Mouse (Mus musculus) embryonic facial prominence, embryonic 13.5 days (tissue): ENCODE measurements around the gene Arsa. TPM values are rescaled to one million over a fixed set of nuclear protein-coding genes. Genes with fewer than 3 reads are reported as not detected.
A peak's percentile ranks its signal among the peaks of the same experiment; 100 is the strongest.
"Not testable (repeated sequence)": the region's sequence is repeated elsewhere in the genome, so short reads cannot be mapped to it uniquely, and the experiment has no call there.

ENCODE experiments used
- ATAC-seq: fragments of 200-750 bp; cut with Nextera tagmentation; 2 replicates; pipeline ENCODE4 v1.8.0; 2017; ENCODE audit warnings: low read depth; ENCODE audit not compliant: insufficient number of reproducible peaks, insufficient read depth, low FRiP score, low TSS enrichment
- H3K27ac ChIP-seq: fragments of 300-500 bp; sonication (generic); 2 replicates; pipeline ENCODE4 v1.5.1; 2015; ENCODE audit warnings: moderate library complexity, mild to moderate bottlenecking, inconsistent platforms
- H3K27me3 ChIP-seq: fragments of 300-500 bp; sonication (generic); 2 replicates; pipeline ENCODE4 v1.6.1; 2015; ENCODE audit warnings: mild to moderate bottlenecking, inconsistent platforms
- H3K36me3 ChIP-seq: fragments of 300-500 bp; sonication (generic); 2 replicates; pipeline ENCODE4 v1.6.1; 2015; ENCODE audit warnings: mild to moderate bottlenecking, inconsistent platforms
- H3K4me1 ChIP-seq: fragments of 300-500 bp; sonication (generic); 2 replicates; pipeline ENCODE4 v1.6.1; 2015; ENCODE audit warnings: inconsistent platforms
- H3K4me2 ChIP-seq: fragments of 300-500 bp; sonication (generic); 2 replicates; pipeline ENCODE4 v1.6.1; 2015; ENCODE audit warnings: moderate library complexity, mild to moderate bottlenecking, inconsistent platforms
- H3K4me3 ChIP-seq: fragments of 300-500 bp; sonication (generic); 2 replicates; pipeline ENCODE4 v1.5.1; 2015; ENCODE audit warnings: mild to moderate bottlenecking, inconsistent platforms
- H3K9ac ChIP-seq: fragments of 300-500 bp; sonication (generic); 2 replicates; pipeline ENCODE4 v1.6.1; 2015; ENCODE audit warnings: mild to moderate bottlenecking, inconsistent platforms
- H3K9me3 ChIP-seq: fragments of 300-500 bp; sonication (generic); 2 replicates; pipeline ENCODE4 v1.6.1; 2016; ENCODE audit warnings: inconsistent platforms
- WGBS: fragments of 180-500 bp; shearing (Covaris S2); methylation state at CpG from one replicate; pipeline ENCODE4 v1.1.7; 2015; ENCODE audit warnings: mixed read lengths; 5-methylcytosine and 5-hydroxymethylcytosine counted together
- polyA plus RNA-seq: library from polyadenylated mRNA; unstranded; fragments of >200 nt; fragmentation: Nextera tagmentation; extraction: Ambion mirVana; gene quantifications from 2 replicates; pipeline ENCODE4 v1.2.1, GENCODE M21; 2015

The Arsa gene
- polyA plus RNA-seq, 1 experiment from 2014 or later = 20.8 TPM

DNA sequence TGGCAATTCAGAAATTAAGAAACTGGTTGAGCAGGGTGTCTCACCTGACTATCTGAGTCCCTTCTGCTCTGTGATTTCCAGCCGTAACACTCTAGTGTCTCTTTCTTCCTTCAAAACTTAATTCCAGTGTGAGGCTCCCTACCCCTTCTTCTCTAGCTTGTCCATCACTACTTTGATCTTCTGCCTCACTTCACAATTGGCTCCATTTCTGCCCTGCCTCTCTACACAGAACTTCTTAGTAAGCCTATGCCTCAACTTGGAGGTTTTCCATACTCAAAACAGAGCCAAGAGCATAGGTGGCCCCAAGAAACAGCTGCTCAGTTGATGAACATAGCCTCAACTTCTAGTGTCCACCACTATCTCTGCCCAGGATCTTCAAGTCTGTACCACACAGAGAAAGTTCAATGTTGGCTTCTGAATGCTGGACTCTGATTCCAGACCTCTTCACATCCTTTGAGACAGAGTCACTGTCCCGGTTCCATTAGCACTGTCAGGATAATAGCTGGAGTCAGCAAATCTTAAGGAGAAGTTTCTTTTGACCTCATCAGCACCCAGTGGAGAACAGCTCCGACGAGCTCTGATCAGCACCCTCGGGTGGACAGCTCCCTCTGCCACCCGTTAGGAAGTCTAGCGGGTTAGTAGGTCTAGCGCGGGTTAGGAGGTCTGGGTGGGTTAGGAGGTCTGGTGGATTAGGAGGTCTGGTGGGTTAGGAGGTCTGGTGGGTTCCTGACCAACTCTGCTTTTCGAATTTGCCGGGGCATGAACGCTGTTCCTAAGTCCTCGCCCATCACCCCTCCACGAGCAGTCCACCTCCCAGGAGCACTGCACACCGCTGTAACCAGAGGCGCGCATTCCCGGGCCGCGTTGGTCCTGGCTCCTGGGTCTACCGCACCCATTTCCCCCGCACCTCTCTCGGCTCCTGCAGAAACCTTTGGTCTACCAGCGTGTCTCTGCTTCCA lies 24.0 kb downstream of the Arsa start:
- Histone ChIP-seq H3K9ac (no peak overlapping the region), H3K36me3 (no peaks in the 10 kb centered on the region), H3K4me2 (peak overlapping the region; percentile 95), H3K27ac (no peak overlapping the region), H3K27me3 (peaks cover 31% of the 10 kb centered on the region), H3K4me3 (peak overlapping the region; percentile 52), H3K4me1 (peaks cover 13% of the 10 kb centered on the region), H3K9me3 (no peaks in the 10 kb centered on the region)
- 0 out of 2 replicates have a peak, but pooled peaks have one; percentile 33 for ATAC-seq
- 5% methylated on average over 24 of the region's 24 CpGs for WGBS

GRCm38 (mm10) chr15:89442486-89443070 lies 34.6 kb downstream of the Arsa start:
- Histone ChIP-seq H3K27me3 (no peaks in the 10 kb centered on the region), H3K4me3 (no peak overlapping the region), H3K4me2 (no peak overlapping the region), H3K4me1 (no peaks in the 10 kb centered on the region), H3K27ac (no peak overlapping the region), H3K9ac (no peak overlapping the region), H3K9me3 (no peaks in the 10 kb centered on the region), H3K36me3 (no peaks in the 10 kb centered on the region)
- 40% methylated on average over 8 of the region's 8 CpGs for WGBS
- no peak for ATAC-seq

GRCm38 (mm10) chr15:89435878-89436277 lies 41.3 kb downstream of the Arsa start:
- Histone ChIP-seq H3K4me1 (no peaks in the 10 kb centered on the region), H3K4me2 (no peak overlapping the region), H3K9me3 (no peaks in the 10 kb centered on the region), H3K27ac (no peak overlapping the region), H3K36me3 (no peaks in the 10 kb centered on the region), H3K4me3 (no peak overlapping the region), H3K27me3 (no peaks in the 10 kb centered on the region), H3K9ac (no peak overlapping the region)
- 88% methylated on average over 5 of the region's 5 CpGs for WGBS
- no peak for ATAC-seq

- H3K27ac ChIP-seq = no peak overlapping the region
- no peak for ATAC-seq
- no peaks in the 10 kb centered on the region for H3K36me3 ChIP-seq
- no peak overlapping the region for H3K9ac ChIP-seq
- 57% methylated on average over 3 of the region's 3 CpGs for WGBS
- no peak overlapping the region for H3K4me2 ChIP-seq
- no peaks in the 10 kb centered on the region for H3K4me1 ChIP-seq
- H3K27me3 ChIP-seq = no peaks in the 10 kb centered on the region
- H3K9me3 ChIP-seq = no peaks in the 10 kb centered on the region
- H3K4me3 ChIP-seq = no peak overlapping the region
Observed at GRCm38 (mm10) chr15:89434136-89434535, 43.1 kb downstream of the Arsa start.

DNA sequence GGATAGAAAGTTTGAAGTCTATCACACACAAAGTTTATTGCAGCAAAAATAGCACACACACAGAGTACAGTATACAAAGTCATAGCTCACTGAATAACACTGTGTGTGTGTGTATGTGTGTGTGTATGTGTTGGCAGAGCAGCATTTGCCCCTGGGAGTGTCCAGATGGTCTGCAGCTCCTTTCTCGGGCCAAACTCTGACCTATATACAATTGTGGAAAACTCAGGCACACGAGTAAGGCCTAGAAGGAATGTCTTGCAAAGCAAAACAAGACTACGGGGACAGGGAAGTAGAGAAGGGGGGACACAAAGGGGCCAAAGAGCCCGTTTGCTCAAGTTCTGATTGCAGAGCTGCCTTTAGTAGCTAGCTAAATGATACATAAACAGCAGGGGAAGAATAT lies 44.3 kb downstream of the Arsa start:
- H3K27me3 ChIP-seq = no peaks in the 10 kb centered on the region
- H3K27ac ChIP-seq = no peak overlapping the region
- peaks cover 1% of the 10 kb centered on the region; the same call in 1 of the 2 replicates for H3K36me3 ChIP-seq
- no peaks in the 10 kb centered on the region for H3K9me3 ChIP-seq
- no peak overlapping the region for H3K4me2 ChIP-seq
- H3K4me3 ChIP-seq = no peak overlapping the region
- ATAC-seq = no peak
- no peak overlapping the region for H3K9ac ChIP-seq
- 70% methylated on average over 4 of the region's 4 CpGs for WGBS
- H3K4me1 ChIP-seq = peaks cover 9% of the 10 kb centered on the region

- Histone ChIP-seq H3K9ac (no peak overlapping the region), H3K9me3 (no peaks in the 10 kb centered on the region), H3K27ac (no peak overlapping the region), H3K4me3 (no peak overlapping the region), H3K36me3 (peaks cover 12% of the 10 kb centered on the region), H3K4me2 (no peak overlapping the region), H3K4me1 (peaks cover 9% of the 10 kb centered on the region), H3K27me3 (no peaks in the 10 kb centered on the region)
- no peak for ATAC-seq
- 92% methylated on average over 6 of the region's 6 CpGs for WGBS
Observed at GRCm38 (mm10) chr15:89431806-89432205, 45.4 kb downstream of the Arsa start.

DNA sequence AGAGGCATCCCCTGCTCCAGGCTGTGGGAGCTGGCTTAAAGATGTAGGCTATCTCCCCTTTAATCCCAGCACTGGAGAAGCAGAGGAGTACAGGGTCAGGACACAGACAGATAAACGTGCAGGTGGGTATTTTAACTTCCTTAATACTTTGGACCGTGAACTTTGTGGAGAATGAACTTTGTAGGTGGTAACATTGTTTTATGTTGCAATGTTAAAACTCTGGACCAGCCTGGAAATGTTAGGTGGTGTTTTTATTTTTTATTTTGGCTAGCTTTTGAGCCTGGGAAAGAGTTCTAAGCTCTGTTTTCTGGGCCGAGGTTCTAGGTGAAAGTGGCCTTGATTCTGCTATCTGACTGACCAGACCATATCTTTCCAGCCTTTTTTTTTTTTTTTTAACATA lies 46.0 kb downstream of the Arsa start:
- no peak overlapping the region for H3K4me2 ChIP-seq
- no peaks in the 10 kb centered on the region for H3K27me3 ChIP-seq
- WGBS = 87% methylated on average over 3 of the region's 3 CpGs
- H3K9me3 ChIP-seq = no peaks in the 10 kb centered on the region
- H3K36me3 ChIP-seq = peaks cover 18% of the 10 kb centered on the region
- peaks cover 9% of the 10 kb centered on the region for H3K4me1 ChIP-seq
- no peak overlapping the region for H3K9ac ChIP-seq
- no peak for ATAC-seq
- H3K4me3 ChIP-seq = no peak overlapping the region
- no peak overlapping the region for H3K27ac ChIP-seq

- 80% methylated on average over 9 of the region's 9 CpGs for WGBS
- Histone ChIP-seq H3K4me1 (peaks cover 12% of the 10 kb centered on the region), H3K4me2 (peak overlapping the region; percentile 73; the same call in 1 of the 2 replicates), H3K36me3 (peaks cover 23% of the 10 kb centered on the region)
- H3K9me3 ChIP-seq, ATAC-seq, H3K9ac ChIP-seq, H3K27ac ChIP-seq, H3K27me3 ChIP-seq, H3K4me3 ChIP-seq: not testable (repeated sequence)
Observed at GRCm38 (mm10) chr15:89430771-89431170, 46.5 kb downstream of the Arsa start.

DNA sequence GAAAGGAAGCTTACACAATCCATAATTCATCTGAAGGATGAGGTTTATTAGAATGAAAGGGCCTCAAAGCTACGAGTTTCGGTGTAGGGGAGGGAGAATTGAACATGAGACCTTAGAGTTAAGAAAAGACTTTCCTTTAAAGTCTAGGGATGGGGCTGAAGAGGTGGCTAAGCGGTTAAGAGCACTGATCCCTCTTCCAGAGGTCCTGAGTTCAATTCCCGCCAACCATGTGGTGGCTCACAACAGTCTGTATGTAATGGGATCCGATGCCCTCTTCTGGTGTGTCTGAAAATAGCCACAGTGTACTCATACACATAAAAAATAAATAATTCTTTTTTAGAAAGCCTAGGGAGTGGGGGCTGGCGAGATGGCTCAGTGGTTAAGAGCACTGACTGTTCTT lies 46.9 kb downstream of the Arsa start:
- H3K4me2 ChIP-seq = peak overlapping the region; percentile 73
- no peaks in the 10 kb centered on the region for H3K9me3 ChIP-seq
- H3K27ac ChIP-seq = peak overlapping the region; percentile 98
- H3K36me3 ChIP-seq = peaks cover 25% of the 10 kb centered on the region
- peak overlapping the region; percentile 81 for H3K9ac ChIP-seq
- no peak for ATAC-seq
- WGBS = 45% methylated on average over 6 of the region's 6 CpGs
- H3K27me3 ChIP-seq = no peaks in the 10 kb centered on the region
- peaks cover 16% of the 10 kb centered on the region for H3K4me1 ChIP-seq
- H3K4me3 ChIP-seq = peak overlapping the region; percentile 81

DNA sequence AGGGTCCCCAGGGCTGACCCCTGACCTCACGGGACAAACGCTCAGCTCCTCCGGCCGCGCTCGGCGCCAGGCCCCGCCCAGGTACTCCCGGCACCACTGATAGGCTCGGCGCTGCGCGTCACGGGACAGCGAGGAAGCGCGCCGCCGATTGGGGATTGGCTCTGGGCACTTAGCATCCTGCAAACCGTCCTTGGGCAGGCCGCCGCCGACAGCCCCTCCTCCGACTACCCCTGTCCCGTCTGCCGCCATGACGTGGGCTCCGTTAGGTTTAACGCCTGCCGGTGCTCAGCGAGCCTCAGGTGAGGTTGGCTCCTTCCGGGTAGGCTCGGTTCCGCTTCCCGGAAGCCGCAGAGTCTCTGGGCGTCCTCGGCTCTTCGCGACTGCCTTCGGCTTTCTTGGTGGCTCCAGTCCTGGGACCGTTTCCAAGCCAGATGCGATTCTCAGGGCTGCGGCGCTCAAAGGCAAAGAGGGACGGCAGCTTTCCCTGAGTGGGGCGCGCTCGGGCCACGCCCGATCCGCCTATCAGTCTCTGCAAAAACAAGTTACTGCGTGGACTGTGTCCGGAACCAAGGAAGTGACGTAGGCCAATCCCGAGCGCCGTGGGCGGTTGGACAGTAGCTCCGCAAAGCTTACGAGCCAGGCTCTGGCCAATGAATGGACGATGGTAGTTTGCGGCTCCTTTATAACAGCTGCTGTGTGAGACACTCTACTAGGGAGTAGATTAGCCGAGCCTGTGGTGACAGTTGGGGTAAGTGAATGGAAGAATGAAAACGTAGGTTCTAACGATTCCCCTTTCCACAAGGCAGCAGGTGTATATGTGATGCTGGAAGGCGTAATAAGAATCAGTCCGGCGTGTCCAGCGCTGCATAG lies 47.6 kb downstream of the Arsa start, which contains the start of the genes C730034F03Rik, Gm44502 and Chkb:
Gene C730034F03Rik (plus strand): TSS at position 238 of the 870 bp plus-strand sequence.
Gene Gm44502 (minus strand): TSS at position 345 of the 870 bp plus-strand sequence.
Gene Chkb (minus strand): TSS at position 557 of the 870 bp plus-strand sequence.
- Histone ChIP-seq H3K9ac (peak within 1 kb of the TSS; percentile 81), H3K4me1 (peaks cover 16% of the 10 kb centered on the region), H3K27me3 (no peaks in the 10 kb centered on the region), H3K4me2 (peak within 1 kb of the TSS; percentile 73), H3K4me3 (peak within 1 kb of the TSS; percentile 81), H3K27ac (peak within 1 kb of the TSS; percentile 98), H3K9me3 (no peaks in the 10 kb centered on the region), H3K36me3 (peaks cover 26% of the 10 kb centered on the region)
- peak; percentile 89 for ATAC-seq
- under 1% methylated on average over 70 of the region's 70 CpGs for WGBS

DNA sequence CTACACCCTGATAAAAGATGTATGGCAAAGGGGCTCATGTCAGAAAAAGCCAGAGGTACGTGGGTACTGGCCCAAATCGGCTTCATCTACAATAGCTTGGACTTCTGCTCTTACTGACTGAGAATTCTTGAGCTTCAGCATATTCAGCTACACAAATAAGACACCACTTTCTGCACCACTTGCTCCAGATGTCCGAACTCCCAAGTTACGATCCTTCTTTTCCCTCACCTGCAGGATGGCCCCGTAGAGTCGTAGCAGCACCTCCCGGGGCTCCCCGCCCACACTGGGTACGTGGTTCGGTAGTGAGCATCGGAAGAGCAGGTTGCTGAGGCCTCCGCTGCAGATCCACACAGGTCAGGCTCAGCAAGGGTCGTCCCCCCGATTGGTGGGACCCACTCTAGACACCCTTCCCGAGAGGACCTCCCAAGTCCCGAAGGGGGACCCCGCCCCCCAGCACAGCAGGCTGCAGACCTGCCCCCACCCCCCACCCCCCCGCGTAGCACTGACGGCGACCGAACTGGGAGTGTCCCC lies 48.3 kb downstream of the Arsa start:
- no peaks in the 10 kb centered on the region for H3K27me3 ChIP-seq
- ATAC-seq = peak; percentile 33
- no peaks in the 10 kb centered on the region for H3K9me3 ChIP-seq
- 4% methylated on average over 21 of the region's 22 CpGs for WGBS
- H3K27ac ChIP-seq = peak overlapping the region; percentile 98
- H3K4me1 ChIP-seq = peaks cover 16% of the 10 kb centered on the region
- peak overlapping the region; percentile 81 for H3K9ac ChIP-seq
- H3K4me3 ChIP-seq = peak overlapping the region; percentile 81
- peak overlapping the region; percentile 73 for H3K4me2 ChIP-seq
- H3K36me3 ChIP-seq = peaks cover 33% of the 10 kb centered on the region
